Mouse (Mus musculus) adrenal gland, postnatal 36 days (tissue): ENCODE data around the gene Ptov1. TPM values are rescaled to one million over a fixed set of nuclear protein-coding genes. Genes with fewer than 3 reads are reported as not detected.

Experiments used
- DNase-seq, 2 experiments: peaks; one replicate each; pipeline ENCODE4 v3.0.0; 2021; ENCODE audit warnings: mixed read lengths in 1 of 2
- total RNA-seq, 2 experiments: library from RNA; stranded (reverse); gene quantifications; 2 replicates each; pipeline ENCODE4 v1.2.3; 2021

The Ptov1 gene
- total RNA-seq, 2 experiments from 2014 or later = 215 to 274 TPM

DNA sequence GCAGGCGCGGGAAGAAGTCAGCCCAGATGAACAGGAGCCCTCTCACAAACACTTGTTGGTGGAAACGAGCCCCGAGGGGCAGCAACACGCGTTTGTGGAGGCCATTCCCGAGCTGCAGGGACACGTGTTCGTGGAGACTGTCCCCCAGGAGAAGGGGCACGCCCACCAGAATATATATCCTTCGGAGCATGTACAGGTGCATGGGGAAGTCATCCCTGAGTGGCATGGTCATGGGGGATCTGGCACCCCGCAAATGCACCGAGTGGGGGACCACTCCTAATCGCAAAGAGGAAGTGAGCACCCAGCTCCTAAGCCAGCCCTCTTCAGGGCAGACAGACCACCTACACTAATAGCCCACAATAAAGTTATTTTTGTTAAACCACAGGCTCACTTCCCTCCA, 29.2 kb downstream of the Ptov1 start:
- DNase-seq = no peak

DNA sequence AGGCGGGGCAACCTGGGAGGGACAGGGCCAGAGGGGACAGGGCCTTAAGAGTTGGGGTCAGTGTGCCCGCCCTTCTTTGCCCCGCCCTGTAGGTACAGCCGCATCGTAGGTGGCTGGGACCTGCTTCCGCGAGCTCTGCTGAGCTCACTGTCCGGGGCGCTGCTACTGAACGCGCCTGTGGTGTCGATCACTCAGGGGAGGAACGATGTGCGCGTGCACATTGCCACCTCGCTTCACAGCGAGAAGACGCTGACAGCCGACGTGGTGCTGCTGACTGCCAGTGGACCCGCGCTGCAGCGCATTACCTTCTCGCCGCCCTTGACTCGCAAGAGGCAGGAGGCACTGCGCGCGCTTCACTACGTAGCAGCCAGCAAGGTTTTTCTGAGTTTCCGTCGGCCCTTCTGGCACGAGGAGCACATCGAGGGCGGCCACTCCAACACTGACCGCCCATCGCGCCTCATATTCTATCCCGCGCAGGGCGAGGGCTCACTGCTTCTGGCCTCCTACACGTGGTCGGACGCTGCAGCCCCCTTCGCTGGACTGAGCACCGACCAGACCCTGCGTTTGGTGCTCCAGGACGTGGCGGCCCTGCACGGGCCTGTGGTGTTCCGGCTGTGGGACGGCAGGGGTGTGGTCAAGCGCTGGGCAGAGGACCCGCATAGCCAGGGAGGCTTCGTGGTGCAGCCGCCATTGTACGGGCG, 29.9 kb downstream of the Ptov1 start:
- DNase-seq = peak; percentile 63 to 67

DNA sequence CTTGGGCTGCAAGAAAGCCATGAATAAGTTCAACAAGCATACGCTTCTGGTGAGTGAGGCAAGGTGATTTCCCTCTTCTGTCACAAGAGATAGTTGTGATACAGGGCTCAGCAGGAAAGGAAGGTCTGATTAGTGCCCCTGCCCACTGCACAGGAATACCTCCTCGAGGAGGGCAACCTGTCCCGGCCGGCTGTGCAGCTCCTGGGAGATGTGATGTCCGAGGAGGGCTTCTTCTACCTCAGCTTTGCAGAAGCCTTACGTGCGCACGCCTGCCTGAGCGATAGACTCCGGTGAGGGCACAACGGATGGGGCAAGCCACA, 30.5 kb downstream of the Ptov1 start:
- no peak for DNase-seq

DNA sequence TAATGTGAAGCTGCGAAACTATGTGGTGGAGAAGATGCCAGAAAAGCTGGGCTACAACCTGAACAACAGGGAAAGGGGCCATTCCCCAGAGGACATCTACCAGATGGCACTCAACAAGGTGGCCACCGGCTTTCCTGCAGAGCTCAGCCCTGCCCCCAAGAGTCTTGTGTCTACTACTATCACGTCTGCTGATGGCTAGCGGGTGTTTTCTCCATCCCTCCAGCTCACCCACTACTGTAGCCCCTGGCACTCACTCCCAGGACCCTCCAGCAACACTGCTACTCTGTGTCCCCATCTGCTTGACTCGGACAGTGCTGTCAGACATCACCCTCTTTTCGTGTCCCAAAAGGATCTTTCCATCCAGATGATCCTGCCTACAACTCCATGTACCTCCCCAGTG, 31.5 kb downstream of the Ptov1 start:
- DNase-seq = no peak

DNA sequence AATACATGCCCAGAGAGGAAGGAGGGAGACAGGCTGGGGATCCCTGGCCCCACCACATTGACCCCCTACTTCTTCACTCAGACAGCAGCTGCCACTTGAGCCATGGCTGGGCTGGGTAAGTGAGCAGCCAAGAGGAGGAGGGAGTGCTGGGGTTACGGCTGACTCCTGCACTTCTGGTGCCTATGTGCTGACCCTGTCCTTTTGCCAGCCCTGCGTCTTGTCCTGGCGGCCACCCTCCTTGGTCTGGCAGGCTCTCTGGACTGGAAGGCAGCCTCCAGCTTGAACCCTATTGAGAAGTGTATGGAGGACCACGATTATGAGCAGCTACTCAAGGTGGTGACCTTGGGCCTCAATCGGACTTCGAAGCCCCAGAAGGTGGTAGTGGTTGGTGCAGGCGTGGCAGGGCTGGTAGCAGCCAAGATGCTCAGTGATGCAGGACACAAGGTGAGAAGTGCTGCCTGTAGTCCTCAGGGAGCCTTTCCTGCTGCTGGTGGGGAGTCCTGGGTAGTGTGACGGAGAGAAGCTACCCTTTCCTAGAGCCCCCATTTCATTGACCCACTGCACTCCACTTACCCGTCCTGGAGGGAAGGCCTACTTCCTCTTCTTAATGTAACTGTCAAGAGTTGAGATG, 33.0 kb downstream of the Ptov1 start:
- DNase-seq = no peak

DNA sequence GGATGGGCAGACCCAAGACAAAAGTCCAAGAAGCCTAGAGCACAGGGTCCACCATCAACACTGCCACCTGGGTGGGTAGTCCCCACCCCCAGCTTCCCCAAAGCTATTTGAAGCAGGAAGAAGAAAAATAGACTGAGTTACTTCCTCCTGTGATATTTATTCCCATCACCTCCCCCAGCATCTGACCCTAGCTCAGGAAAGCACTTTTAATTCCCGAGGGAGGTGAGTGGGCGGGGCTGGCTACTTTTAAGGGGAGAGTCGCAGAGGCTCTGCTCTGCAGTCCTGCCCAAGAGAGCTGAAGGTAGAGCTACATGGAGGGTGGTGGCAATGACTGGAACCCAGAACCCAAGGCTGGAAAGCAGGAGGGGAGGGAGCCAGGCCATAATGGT, 33.6 kb downstream of the Ptov1 start:
- DNase-seq = peak; percentile 29 to 63

DNA sequence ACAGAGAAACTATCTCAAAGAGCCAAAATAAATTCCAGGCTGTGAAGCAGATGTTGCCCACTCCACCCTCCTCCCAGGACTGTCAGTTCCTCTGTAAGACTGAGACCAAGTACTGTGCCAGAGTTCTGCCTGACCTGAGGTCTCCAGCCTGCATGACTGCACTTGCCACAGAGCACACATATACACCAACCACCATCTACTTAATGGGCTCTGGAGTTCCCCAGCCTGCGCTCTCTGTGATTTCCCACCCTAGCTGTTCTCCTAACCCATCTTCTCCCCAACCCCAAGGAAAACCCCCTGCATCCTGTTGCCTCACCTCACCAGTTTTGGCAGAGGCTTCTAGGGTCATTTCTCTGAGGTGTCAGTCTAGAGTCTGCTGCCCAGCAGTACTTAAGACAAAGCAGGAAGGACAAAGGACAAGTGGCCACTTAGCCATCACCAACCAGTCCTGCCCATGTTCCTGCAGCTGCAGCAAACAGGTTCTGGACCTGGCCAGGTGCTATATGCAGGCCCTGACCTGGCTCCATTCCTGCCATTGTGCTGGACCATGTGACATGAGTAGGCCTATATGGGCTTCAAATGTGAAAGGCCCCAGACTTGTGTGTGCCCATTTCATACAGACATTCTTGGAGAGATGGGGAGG, 34.1 kb downstream of the Ptov1 start:
- DNase-seq = no peak

DNA sequence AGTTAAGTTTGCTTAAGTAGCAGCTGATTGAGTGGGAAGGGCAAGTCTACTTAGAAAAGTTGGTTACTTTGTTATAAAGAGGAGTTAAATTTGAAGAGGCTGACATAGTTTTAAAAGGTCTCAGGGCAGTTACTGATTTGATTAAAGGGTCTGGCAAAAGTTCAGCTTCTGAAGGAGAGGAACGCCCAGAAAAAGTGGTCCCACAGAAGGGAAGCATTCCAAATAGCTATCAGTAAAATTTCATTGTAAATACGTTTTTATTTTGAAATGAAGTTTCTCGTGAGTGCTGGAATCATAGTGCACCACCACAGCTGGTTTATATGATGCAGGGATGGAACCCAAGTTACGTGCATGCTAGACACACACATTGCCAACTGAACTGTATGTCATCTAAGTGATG, 36.8 kb downstream of the Ptov1 start:
- no peak for DNase-seq

DNA sequence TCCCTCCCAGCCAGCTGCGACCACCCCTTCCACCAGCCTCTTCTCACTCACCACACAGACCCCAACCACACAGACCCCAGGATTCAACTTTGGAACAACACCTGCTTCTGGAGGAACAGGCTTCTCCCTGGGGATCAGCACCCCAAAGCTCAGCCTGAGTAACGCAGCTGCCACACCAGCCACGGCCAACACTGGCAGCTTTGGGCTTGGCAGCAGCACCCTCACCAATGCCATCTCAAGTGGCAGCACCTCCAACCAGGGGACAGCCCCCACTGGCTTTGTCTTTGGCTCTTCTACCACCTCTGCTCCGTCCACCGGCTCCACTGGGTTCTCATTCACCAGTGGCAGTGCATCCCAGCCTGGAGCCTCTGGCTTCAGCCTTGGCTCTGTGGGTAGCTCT, 40.9 kb downstream of the Ptov1 start:
- no peak for DNase-seq

DNA sequence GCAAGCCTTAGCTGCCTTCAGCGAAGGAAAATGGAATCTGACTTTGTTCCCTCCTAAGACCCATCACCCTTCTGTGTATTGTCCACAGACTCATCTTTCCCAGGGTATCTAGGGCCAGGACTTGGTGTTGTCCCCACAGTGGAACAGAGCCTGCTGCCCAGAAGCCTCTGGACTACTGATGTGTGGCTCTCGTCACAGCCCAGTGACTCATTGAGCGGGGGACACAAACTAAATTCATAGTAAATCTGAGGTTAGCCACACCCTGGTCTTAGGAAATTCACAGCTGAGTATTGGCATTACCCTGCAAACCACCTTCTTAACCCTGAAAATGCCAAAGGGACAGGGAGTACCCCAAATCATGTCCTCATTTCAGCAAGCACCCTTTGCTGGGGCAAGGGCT, 42.8 kb downstream of the Ptov1 start:
- peak; percentile 22 to 31 for DNase-seq

DNA sequence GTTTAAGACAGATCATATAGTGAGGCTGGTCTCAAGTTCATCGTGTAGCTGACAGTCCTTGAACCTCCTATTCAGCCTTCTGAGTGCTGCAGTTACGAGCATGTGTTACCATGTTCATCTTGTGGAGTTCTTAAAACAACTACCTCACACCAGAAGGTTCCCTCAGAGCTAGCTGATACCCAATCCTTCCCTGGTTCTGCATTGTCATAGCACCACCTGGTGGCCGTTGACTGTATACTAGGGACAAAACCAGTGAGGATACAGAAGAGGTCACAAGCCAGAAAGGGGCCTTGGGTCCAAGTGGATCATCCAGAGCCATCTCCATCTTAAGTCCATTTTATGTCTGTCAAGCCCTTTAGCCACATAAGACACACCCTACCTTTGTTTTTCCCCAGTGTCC, 44.7 kb downstream of the Ptov1 start:
- DNase-seq = peak; percentile 83 to 88

DNA sequence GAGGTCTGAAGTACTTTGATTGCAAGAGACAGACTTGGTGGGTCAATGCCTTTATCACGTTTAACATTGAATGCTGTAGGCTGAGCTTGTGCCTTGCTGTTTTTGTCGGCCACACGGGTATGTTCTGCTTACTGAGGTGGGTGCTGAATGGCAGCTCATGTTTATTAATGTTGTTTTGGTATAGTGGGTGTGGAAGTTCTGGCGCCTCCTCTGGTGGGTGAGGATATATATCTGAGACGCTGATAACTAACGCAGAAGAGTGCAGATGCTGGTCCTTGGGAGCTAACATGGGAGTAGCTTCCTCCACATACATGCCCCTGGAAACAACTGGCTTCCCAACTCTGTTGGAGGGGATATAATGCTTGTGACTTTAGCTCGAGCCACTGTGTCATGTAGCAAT, 46.2 kb downstream of the Ptov1 start:
- DNase-seq = no peak

DNA sequence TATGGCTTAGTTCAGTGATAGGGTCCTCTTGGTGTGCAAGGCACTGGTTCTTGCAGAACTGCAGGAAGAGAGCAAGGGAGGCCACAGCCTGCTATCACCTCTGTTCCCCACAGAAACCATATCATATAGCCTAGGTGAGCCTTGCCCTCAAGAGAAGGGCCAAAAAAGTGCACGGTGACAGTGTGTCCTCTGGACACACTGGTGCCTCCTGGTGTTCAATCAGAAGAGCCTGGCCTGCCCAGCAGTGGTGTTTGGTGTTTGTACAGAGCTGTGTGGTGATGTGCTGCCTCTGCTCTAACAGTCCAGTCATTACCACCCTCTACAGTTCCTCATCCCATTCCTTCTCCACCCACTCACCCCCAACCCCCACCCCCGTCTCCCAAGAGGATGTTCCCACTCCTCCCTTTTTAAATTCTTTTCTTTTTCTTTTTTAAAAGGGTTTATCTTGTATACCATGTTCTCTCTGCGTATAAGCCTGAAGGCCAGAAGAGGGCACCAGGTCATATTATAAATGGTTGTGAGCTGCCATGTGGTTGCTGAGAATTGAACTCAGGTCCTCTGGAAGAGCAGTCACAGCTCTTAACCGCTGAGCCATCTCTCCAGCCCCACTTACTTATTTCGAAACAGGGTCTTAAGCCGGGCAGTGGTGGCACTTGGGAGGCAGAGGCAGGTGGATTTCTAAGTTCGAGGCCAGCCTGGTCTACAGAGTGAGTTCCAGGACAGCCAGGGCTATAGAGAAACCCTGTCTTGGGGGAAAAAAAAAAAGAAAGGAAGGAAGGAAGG, 47.7 kb downstream of the Ptov1 start:
- DNase-seq = no peak

DNA sequence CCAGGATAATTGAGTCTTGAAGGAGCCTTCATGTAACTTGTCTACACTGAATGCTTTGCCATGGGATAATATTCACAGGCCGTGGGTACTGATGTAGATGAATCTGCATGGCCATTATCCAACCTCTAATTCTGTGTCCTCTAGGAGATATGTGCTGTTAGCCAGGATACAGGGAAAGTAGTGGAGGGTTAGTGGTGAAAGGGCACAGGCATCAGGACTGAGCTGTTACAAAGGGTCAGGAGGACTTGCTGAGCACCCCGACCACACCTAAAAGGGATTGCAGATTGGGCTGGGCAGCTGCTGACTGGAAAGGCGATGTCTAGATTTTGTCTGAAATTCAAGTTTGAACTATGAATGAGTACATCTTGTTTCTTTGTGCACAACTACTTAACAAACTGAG, 49.1 kb downstream of the Ptov1 start:
- no peak for DNase-seq

DNA sequence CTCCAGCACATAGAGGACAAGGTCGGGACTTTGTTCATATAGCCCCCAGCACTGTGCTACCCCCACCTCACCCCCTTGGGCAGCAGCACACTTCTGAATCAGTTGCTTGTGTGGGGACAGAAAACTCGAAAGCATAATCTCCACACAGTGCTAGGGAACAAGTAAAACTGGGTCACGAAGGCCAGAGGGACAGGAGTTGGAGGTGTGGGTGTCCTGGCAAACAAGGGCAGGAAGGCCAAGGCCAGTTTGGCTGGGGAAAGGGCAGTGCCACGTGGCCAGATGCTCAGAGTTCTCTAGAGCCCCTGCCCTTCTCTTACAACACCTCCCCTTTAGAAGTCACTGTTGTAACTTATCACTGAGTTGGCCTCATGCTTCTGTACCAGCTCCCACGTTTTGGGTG, 49.7 kb downstream of the Ptov1 start:
- peak; percentile 51 to 55 for DNase-seq

DNA sequence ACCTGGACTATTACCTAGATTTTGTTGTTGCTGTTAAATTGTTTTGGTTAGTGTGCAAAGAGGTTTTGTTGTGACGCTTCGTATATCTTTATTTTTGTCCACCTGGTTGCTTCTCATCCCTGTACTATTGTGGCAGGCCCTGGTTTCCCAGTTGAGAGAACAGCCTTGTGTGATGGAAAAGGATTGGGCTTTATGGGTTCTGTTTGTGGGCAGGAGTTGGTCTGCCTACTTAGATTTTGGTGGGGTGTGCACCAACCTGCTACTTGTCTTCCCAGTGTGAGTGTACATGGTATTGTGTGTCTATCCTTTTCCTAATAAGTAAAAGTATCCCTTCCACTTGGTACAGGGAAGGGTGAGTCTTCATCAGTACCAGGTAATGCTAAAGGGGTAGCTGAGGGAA, 50.2 kb downstream of the Ptov1 start:
- DNase-seq = no peak

DNA sequence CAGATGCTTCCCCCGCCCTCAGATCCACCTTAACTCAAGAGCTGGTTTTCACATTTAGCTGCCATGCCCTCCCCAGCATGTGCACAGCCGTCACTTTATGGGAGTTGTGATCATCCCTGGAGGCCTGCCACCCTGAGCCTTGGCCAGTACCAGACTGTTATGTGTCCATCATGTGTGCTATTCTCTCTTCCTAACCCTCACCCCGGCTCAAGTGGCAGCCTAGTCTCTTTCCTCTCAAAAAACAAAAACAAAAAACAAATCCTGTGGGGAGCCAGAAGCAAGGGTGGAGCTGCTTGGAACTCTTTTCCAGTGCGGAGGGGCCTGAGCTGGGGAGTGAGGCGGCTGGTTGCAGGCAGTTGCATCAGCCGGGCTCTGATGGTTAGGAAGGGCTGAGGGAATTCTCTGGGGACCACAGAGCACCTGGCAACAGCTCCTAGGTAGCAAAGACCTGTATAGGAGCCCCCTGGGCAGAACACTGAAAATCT, 50.8 kb downstream of the Ptov1 start:
- peak; percentile 74 to 79 for DNase-seq

DNA sequence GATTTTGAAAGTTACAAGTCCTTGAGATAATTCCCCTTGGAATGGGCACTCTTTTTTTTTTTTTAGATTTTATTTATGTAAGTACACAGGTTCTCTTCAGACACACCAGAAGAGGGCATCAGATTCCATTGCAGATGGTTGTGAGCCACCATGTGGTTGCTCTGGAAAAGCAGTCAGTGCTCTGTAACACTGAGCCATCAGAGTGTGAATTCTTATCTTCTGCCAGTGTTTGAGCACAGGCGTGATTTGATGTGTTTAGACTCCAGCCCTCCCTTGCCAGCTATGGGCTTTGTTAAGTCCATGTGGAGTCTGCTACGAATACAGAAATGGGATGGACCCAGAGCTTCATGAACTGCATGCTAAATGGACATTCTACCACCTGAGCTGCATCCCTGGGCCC, 51.4 kb downstream of the Ptov1 start:
- DNase-seq = no peak

DNA sequence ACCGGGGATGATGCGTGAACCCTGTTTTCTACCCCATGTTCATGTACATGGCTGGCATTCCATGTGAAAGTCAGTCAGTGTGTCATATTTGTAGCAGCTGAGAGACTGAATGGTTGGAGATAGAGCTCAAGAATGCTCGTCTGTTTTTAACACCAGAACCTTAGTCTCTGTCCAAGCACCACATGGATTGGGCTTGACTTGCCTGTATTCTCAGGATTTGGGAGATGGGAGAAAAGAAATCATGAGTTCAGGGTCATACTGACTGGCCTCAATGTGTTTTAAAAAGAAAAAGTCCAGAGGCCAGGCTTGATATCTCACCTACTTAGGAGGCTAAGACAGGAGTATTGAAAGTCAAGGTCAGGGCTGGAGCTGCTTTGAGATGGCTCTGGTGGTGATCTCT, 52.1 kb downstream of the Ptov1 start:
- DNase-seq = no peak

DNA sequence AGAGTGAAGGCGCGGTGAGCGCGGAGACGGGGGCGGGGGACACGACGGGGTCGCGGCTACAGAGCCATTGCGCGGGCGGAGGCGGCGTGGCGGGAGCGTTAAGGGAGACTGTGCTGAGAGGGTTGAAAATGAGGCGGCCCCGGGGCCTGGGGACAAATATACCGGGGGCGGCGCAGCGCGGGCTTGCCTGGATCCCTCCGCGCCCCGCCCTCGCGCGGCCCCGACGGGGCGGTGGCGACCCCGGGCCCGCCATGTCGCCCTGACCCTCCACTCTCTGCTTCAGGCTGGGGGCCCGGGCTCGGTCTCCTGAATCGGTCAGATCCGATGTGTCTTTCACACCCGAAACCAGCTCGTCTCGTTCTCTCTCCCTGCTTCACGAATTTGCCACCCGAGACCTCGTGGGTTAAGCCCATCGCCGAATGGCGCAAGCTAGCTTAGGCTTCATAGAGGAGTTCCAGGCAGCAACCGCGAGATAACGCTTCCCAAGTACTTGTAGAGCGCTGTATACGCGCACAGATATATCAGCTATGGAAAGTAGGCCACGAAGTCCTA, 53.0 kb downstream of the Ptov1 start, which contains the start of gene Atf5:
Gene Atf5 (minus strand): TSS at position 189 of the 552 bp plus-strand sequence.
- DNase-seq = peak; percentile 70 to 79

DNA sequence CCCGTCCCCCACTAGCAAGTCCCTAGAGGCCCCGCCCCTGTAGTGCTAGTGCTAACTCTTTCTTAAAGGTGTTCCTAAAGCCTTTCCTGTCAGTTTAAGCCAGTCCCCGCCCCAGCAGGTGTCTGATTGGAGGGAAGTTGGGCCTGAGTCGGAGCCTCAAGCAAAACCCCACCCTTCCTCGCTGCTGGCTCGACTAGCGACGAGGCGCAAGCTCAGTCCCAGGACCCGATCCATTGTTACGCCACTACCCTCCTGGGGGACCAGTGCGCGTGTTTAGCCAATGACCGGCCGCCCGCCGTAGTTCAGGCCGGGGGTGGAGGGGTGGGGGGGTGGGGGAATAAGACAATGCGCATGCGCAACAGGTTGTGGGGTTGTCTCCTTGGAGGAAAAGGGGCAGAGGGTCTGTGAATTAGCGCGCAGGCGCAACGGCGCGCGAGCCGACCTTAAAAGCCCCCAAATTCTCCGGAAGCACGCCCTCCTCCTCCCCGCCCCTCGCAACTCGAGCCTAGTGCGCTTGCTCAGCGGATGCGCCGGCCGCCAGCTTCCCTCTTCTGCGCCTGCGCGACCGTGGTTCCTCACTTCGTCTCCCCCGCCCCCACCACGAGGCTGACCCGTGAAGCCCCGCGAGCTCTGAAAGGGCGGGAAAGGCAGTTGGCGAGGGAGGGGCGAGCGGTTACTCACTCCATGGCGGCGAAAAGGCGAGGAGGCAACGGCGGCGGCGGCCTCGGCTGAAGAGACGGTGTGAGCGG, 53.7 kb downstream of the Ptov1 start, which contains the start of the genes Nup62 and Il4i1:
Gene Nup62 (plus strand): TSS at position 368 of the 749 bp plus-strand sequence.
Gene Il4i1 (plus strand): TSS at position 667 of the 749 bp plus-strand sequence.
- peak; percentile 98 to 100 for DNase-seq
